Mouse (Mus musculus): ENCODE results near the gene Slc35f4. TPM values are rescaled to one million over a fixed set of nuclear protein-coding genes. Genes with fewer than 3 reads are reported as not detected.

Gene Slc35f4
- polyA plus RNA-seq, 1 experiment, result not detected

- no peak for TF ChIP-seq CTCF (IDR thresholded peaks at IDR 0.05; ENCODE audit: borderline replicate concordance, control insufficient read depth, extremely low read depth, insufficient read depth, low read length, poor library complexity)
- no peak for TF ChIP-seq POLR2A (IDR thresholded peaks at IDR 0.05; ENCODE audit: control insufficient read depth, extremely low read depth, insufficient read depth, low read length, poor library complexity)
- DNase-seq, result no peak
- WGBS, result 82% methylated on average over 2 of the region's 2 CpGs
These were observed 192.0 kb downstream of the Slc35f4 start for GRCm38 (mm10) chr14:49333841-49334240.

DNA sequence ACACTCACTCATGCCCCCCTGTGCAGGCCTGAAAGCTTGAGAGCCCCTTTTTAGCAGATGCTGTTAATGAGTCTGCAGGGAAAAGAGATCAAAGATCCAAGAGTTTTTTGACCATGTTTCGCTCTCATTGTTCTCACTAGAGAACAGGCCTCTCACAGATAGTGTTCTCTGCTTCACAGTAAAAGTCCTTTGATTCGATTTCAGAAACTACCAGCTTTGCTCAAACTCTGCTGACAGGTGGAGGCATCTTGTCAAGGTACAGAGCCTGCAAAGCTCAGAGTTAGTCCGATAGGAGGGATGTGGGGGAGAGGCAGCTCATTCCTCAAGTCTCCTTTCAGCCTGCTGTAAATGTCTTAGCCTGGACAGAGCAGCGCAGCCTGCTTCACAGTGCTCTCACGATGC, 209.4 kb downstream of the Slc35f4 start:
- Histone ChIP-seq H3K4me3 (ENCODE audit: control insufficient read depth, insufficient read depth, low read length) (no peak overlapping the region), H3K4me1 (replicated peaks; ENCODE audit: control insufficient read depth, insufficient read depth, low read length) (no peaks in the 10 kb centered on the region), H3K36me3 (ENCODE audit: control insufficient read depth, insufficient read depth, low read length) (no peaks in the 10 kb centered on the region), H3K27me3 (ENCODE audit: control insufficient read depth, insufficient read depth, low read length) (no peaks in the 10 kb centered on the region), H3K27ac (ENCODE audit: control insufficient read depth, insufficient read depth, low read length) (no peak overlapping the region)
- TF ChIP-seq CTCF (IDR thresholded peaks at IDR 0.05; ENCODE audit: borderline replicate concordance, control insufficient read depth, extremely low read depth, insufficient read depth, low read length, poor library complexity) (no peak), POLR2A (IDR thresholded peaks at IDR 0.05; ENCODE audit: control insufficient read depth, extremely low read depth, insufficient read depth, low read length, poor library complexity) (no peak)
- no peak for DNase-seq
- 64% methylated on average over 5 of the region's 5 CpGs for WGBS

More at GRCm38 (mm10) chr14:49333841-49334240, 192.0 kb downstream of the Slc35f4 start:
- Histone ChIP-seq H3K36me3 (ENCODE audit: control insufficient read depth, insufficient read depth, low read length) (no peaks in the 10 kb centered on the region), H3K4me1 (replicated peaks; ENCODE audit: control insufficient read depth, insufficient read depth, low read length) (no peaks in the 10 kb centered on the region), H3K27ac (ENCODE audit: control insufficient read depth, insufficient read depth, low read length) (no peak overlapping the region), H3K4me3 (ENCODE audit: control insufficient read depth, insufficient read depth, low read length) (no peak overlapping the region), H3K27me3 (ENCODE audit: control insufficient read depth, insufficient read depth, low read length) (no peaks in the 10 kb centered on the region)

DNA sequence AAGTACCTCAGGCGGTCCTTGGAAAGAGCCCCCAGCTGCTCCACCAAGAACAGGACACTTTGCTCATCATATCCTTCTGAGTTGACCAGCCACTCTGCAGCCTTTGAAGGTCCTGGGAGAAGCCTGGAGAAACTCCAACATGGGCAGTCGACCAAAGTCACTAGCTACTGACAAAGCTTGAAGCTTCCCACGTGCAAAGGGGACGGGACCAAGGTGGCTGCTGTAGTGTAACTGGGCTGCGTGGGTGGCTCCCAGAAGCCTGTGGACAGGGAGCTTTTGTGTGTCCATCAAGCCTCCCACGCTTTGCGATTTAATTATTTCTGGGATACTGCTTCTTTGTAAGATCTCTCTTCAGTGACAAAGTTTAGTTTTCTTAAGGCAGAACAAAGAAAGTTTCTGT, 211.9 kb downstream of the Slc35f4 start:
- 89% methylated on average over 7 of the region's 7 CpGs for WGBS

DNA sequence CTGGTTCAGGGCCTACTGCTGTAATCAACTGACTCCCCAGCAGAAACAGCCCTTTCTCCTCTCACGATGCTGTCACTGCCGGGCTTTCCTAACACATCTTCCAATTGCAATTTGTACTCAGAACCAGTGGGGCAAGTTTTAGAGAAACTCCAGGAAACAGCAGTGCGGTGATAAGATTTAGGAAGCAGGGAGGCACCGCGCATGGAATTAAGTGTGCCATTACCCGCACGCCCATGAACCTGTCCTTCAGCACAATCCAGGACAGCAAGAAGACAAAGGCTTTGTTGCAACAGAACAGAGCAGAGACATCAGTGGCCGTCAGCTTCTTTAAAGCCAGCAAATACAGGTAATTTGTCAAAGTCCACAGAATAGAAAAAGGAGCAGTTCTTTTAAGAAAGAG, 212.5 kb downstream of the Slc35f4 start:
- DNase-seq, result no peak

More for the DNA sequence above, 211.9 kb downstream of the Slc35f4 start:
- H3K27me3 ChIP-seq (ENCODE audit: control insufficient read depth, insufficient read depth, low read length), result no peaks in the 10 kb centered on the region
- H3K4me1 ChIP-seq (replicated peaks; ENCODE audit: control insufficient read depth, insufficient read depth, low read length), result no peaks in the 10 kb centered on the region
- H3K27ac ChIP-seq (ENCODE audit: control insufficient read depth, insufficient read depth, low read length), result no peak overlapping the region
- TF ChIP-seq CTCF (IDR thresholded peaks at IDR 0.05; ENCODE audit: borderline replicate concordance, control insufficient read depth, extremely low read depth, insufficient read depth, low read length, poor library complexity) (no peak), POLR2A (IDR thresholded peaks at IDR 0.05; ENCODE audit: control insufficient read depth, extremely low read depth, insufficient read depth, low read length, poor library complexity) (no peak)
- no peak for DNase-seq
- no peaks in the 10 kb centered on the region for H3K36me3 ChIP-seq (ENCODE audit: control insufficient read depth, insufficient read depth, low read length)
- no peak overlapping the region for H3K4me3 ChIP-seq (ENCODE audit: control insufficient read depth, insufficient read depth, low read length)

GRCm38 (mm10) chr14:49311548-49311947, 214.3 kb downstream of the Slc35f4 start:
- 86% methylated on average over 1 of the region's 1 CpGs for WGBS
- TF ChIP-seq CTCF (IDR thresholded peaks at IDR 0.05; ENCODE audit: borderline replicate concordance, control insufficient read depth, extremely low read depth, insufficient read depth, low read length, poor library complexity) (no peak), POLR2A (IDR thresholded peaks at IDR 0.05; ENCODE audit: control insufficient read depth, extremely low read depth, insufficient read depth, low read length, poor library complexity) (no peak)
- Histone ChIP-seq H3K27me3 (ENCODE audit: control insufficient read depth, insufficient read depth, low read length) (no peaks in the 10 kb centered on the region), H3K4me3 (ENCODE audit: control insufficient read depth, insufficient read depth, low read length) (no peak overlapping the region), H3K4me1 (replicated peaks; ENCODE audit: control insufficient read depth, insufficient read depth, low read length) (no peaks in the 10 kb centered on the region), H3K36me3 (ENCODE audit: control insufficient read depth, insufficient read depth, low read length) (no peaks in the 10 kb centered on the region), H3K27ac (ENCODE audit: control insufficient read depth, insufficient read depth, low read length) (no peak overlapping the region)
- no peak for DNase-seq

More for the DNA sequence above, 212.5 kb downstream of the Slc35f4 start:
- Histone ChIP-seq H3K27ac (ENCODE audit: control insufficient read depth, insufficient read depth, low read length) (no peak overlapping the region), H3K27me3 (ENCODE audit: control insufficient read depth, insufficient read depth, low read length) (no peaks in the 10 kb centered on the region), H3K4me1 (replicated peaks; ENCODE audit: control insufficient read depth, insufficient read depth, low read length) (no peaks in the 10 kb centered on the region), H3K4me3 (ENCODE audit: control insufficient read depth, insufficient read depth, low read length) (no peak overlapping the region), H3K36me3 (ENCODE audit: control insufficient read depth, insufficient read depth, low read length) (no peaks in the 10 kb centered on the region)
- 93% methylated on average over 8 of the region's 8 CpGs for WGBS
- TF ChIP-seq CTCF (IDR thresholded peaks at IDR 0.05; ENCODE audit: borderline replicate concordance, control insufficient read depth, extremely low read depth, insufficient read depth, low read length, poor library complexity), result no peak
- no peak for TF ChIP-seq POLR2A (IDR thresholded peaks at IDR 0.05; ENCODE audit: control insufficient read depth, extremely low read depth, insufficient read depth, low read length, poor library complexity)

DNA sequence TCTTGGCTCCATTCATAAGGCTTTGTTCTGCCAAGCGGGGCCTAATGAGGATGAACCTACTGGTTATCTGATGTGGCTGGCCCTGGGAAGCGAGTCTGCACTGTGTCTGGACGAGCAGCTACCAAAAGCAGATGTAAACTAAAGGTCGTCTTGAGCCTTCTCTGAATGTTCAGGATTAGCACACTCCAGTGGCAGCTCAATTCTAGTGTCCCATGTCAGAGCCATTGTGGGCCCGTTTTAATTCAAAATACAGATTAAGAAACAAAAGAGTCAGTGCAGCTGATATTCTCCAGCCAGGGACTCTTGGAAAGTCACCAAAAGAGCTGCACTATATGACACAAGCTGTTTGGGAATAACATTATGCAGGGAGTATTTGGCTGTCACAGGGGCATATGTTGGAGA, 214.8 kb downstream of the Slc35f4 start:
- DNase-seq, result no peak
- no peaks in the 10 kb centered on the region for H3K36me3 ChIP-seq (ENCODE audit: control insufficient read depth, insufficient read depth, low read length)
- TF ChIP-seq POLR2A (IDR thresholded peaks at IDR 0.05; ENCODE audit: control insufficient read depth, extremely low read depth, insufficient read depth, low read length, poor library complexity) (no peak), CTCF (IDR thresholded peaks at IDR 0.05; ENCODE audit: borderline replicate concordance, control insufficient read depth, extremely low read depth, insufficient read depth, low read length, poor library complexity) (no peak)
- H3K4me3 ChIP-seq (ENCODE audit: control insufficient read depth, insufficient read depth, low read length), result no peak overlapping the region
- WGBS, result 80% methylated on average over 5 of the region's 5 CpGs
- H3K27me3 ChIP-seq (ENCODE audit: control insufficient read depth, insufficient read depth, low read length), result no peaks in the 10 kb centered on the region
- H3K4me1 ChIP-seq (replicated peaks; ENCODE audit: control insufficient read depth, insufficient read depth, low read length), result no peaks in the 10 kb centered on the region
- H3K27ac ChIP-seq (ENCODE audit: control insufficient read depth, insufficient read depth, low read length), result no peak overlapping the region

GRCm38 (mm10) chr14:49309670-49310069, 216.2 kb downstream of the Slc35f4 start:
- WGBS, result 58% methylated on average over 2 of the region's 2 CpGs

More at GRCm38 (mm10) chr14:49309670-49310069, 216.2 kb downstream of the Slc35f4 start:
- no peak overlapping the region for H3K27ac ChIP-seq (ENCODE audit: control insufficient read depth, insufficient read depth, low read length)
- H3K4me1 ChIP-seq (replicated peaks; ENCODE audit: control insufficient read depth, insufficient read depth, low read length), result no peaks in the 10 kb centered on the region
- no peak for DNase-seq
- no peaks in the 10 kb centered on the region for H3K27me3 ChIP-seq (ENCODE audit: control insufficient read depth, insufficient read depth, low read length)
- no peaks in the 10 kb centered on the region for H3K36me3 ChIP-seq (ENCODE audit: control insufficient read depth, insufficient read depth, low read length)
- no peak overlapping the region for H3K4me3 ChIP-seq (ENCODE audit: control insufficient read depth, insufficient read depth, low read length)
- no peak for TF ChIP-seq POLR2A (IDR thresholded peaks at IDR 0.05; ENCODE audit: control insufficient read depth, extremely low read depth, insufficient read depth, low read length, poor library complexity)
- TF ChIP-seq CTCF (IDR thresholded peaks at IDR 0.05; ENCODE audit: borderline replicate concordance, control insufficient read depth, extremely low read depth, insufficient read depth, low read length, poor library complexity), result no peak
